Mouse (Mus musculus) hindbrain, embryonic 13.5 days (tissue): ENCODE data around the gene Auts2. TPM values are rescaled to one million over a fixed set of nuclear protein-coding genes. Genes with fewer than 3 reads are reported as not detected.
"Not testable (repeated sequence)": the region's sequence is repeated elsewhere in the genome, so short reads cannot be mapped to it uniquely, and the experiment has no call there.

Source experiments
- ATAC-seq: fragments of 200-750 bp; cut with Nextera tagmentation; 2 replicates; pipeline ENCODE4 v1.8.0; 2017; ENCODE audit warnings: moderate TSS enrichment; ENCODE audit not compliant: low FRiP score
- H3K27ac ChIP-seq: fragments of 300-500 bp; sonication (generic); 2 replicates; pipeline ENCODE4 v1.5.1; 2015; ENCODE audit warnings: inconsistent platforms, mild to moderate bottlenecking, moderate library complexity
- H3K27me3 ChIP-seq: fragments of 300-500 bp; sonication (generic); 2 replicates; pipeline ENCODE4 v1.6.1; 2015; ENCODE audit warnings: mild to moderate bottlenecking, inconsistent platforms
- H3K36me3 ChIP-seq: fragments of 300-500 bp; sonication (generic); 2 replicates; pipeline ENCODE4 v1.6.1; 2015; ENCODE audit warnings: mild to moderate bottlenecking, inconsistent platforms
- H3K4me1 ChIP-seq: fragments of 300-500 bp; sonication (generic); replicated peaks from 2 replicates; pipeline ENCODE4 v1.6.1; 2015; ENCODE audit warnings: inconsistent platforms
- H3K4me2 ChIP-seq: fragments of 300-500 bp; sonication (generic); 2 replicates; pipeline ENCODE4 v1.6.1; 2015; ENCODE audit warnings: inconsistent platforms, mild to moderate bottlenecking, moderate library complexity
- H3K4me3 ChIP-seq: fragments of 300-500 bp; sonication (generic); 2 replicates; pipeline ENCODE4 v1.5.1; 2015; ENCODE audit warnings: mild to moderate bottlenecking, inconsistent platforms
- H3K9ac ChIP-seq: fragments of 300-500 bp; sonication (generic); 2 replicates; pipeline ENCODE4 v1.6.1; 2015; ENCODE audit warnings: mild to moderate bottlenecking, inconsistent platforms
- H3K9me3 ChIP-seq: fragments of 300-500 bp; sonication (generic); 2 replicates; pipeline ENCODE4 v1.6.1; 2016; ENCODE audit warnings: inconsistent platforms
- WGBS: fragments of 180-500 bp; shearing (Covaris S2); methylation state at CpG from one replicate; pipeline ENCODE4 v1.1.7; 2015; 5-methylcytosine and 5-hydroxymethylcytosine counted together
- polyA plus RNA-seq: library from polyadenylated mRNA; unstranded; fragments of >200 nt; fragmentation: Nextera tagmentation; extraction: Ambion mirVana; gene quantifications from 2 replicates; pipeline ENCODE4 v1.2.1, GENCODE M21; 2015

Gene Auts2
- polyA plus RNA-seq = 78.6 and 89.9 TPM in 2 replicates

GRCm38 (mm10) chr5:132543118-132544071, at the start of gene Auts2:
Auts2 (minus strand) TSS chr5:132543344.
- under 1% methylated on average over 92 of the region's 105 CpGs for WGBS

GRCm38 (mm10) chr5:132591721-132592695, 48.9 kb upstream of the Auts2 start:
- Histone ChIP-seq H3K9me3 (no peaks in the 10 kb centered on the region), H3K27ac (no peak overlapping the region), H3K4me3 (no peak overlapping the region), H3K9ac (no peak overlapping the region), H3K4me1 (no peaks in the 10 kb centered on the region; the same call in 1 of the 2 replicates), H3K36me3 (no peaks in the 10 kb centered on the region), H3K4me2 (no peak overlapping the region), H3K27me3 (no peaks in the 10 kb centered on the region)
- ATAC-seq = no peak
- WGBS = 70% methylated on average over 24 of the region's 24 CpGs

More at GRCm38 (mm10) chr5:132543118-132544071, at the start of gene Auts2:
- H3K4me1 ChIP-seq = peaks cover 34% of the 10 kb centered on the region
- peak within 1 kb of the TSS; percentile 96 for H3K9ac ChIP-seq
- H3K4me2 ChIP-seq = peak within 1 kb of the TSS; percentile 73
- H3K27me3 ChIP-seq = 0 out of 2 replicates have a peak, but pooled peaks cover 5% of the 10 kb centered on the region
- peak; percentile 91 for ATAC-seq
- H3K9me3 ChIP-seq = no peaks in the 10 kb centered on the region
- H3K4me3 ChIP-seq = peak within 1 kb of the TSS; percentile 81
- no peaks in the 10 kb centered on the region for H3K36me3 ChIP-seq
- H3K27ac ChIP-seq = peak within 1 kb of the TSS; percentile 93

GRCm38 (mm10) chr5:132579774-132580173, 36.6 kb upstream of the Auts2 start:
- Histone ChIP-seq H3K4me3 (no peak overlapping the region), H3K4me1 (no peaks in the 10 kb centered on the region), H3K36me3 (no peaks in the 10 kb centered on the region), H3K27ac (no peak overlapping the region), H3K9me3 (no peaks in the 10 kb centered on the region), H3K27me3 (no peaks in the 10 kb centered on the region), H3K4me2 (no peak overlapping the region), H3K9ac (no peak overlapping the region)
- 39% methylated on average over 7 of the region's 7 CpGs for whole genome bisulfite sequencing
- no peak for ATAC-seq

- H3K4me2 ChIP-seq, H3K27me3 ChIP-seq, H3K9ac ChIP-seq, H3K36me3 ChIP-seq, H3K4me3 ChIP-seq, H3K27ac ChIP-seq, ATAC-seq, H3K4me1 ChIP-seq, H3K9me3 ChIP-seq: not testable (repeated sequence)
- 83% methylated on average over 6 of the region's 6 CpGs for WGBS
Observed at GRCm38 (mm10) chr5:132560771-132561170, 17.6 kb upstream of the Auts2 start.

GRCm38 (mm10) chr5:132545761-132546160, 2.6 kb upstream of the Auts2 start:
- ATAC-seq = no peak
- 0 out of 2 replicates have a peak, but pooled peaks cover 9% of the 10 kb centered on the region for H3K27me3 ChIP-seq
- no peaks in the 10 kb centered on the region for H3K9me3 ChIP-seq
- H3K36me3 ChIP-seq = no peaks in the 10 kb centered on the region
- no peak overlapping the region for H3K4me2 ChIP-seq
- no peak overlapping the region for H3K4me3 ChIP-seq
- no peak overlapping the region for H3K27ac ChIP-seq
- H3K9ac ChIP-seq = no peak overlapping the region
- WGBS = 78% methylated on average over 1 of the region's 1 CpGs
- H3K4me1 ChIP-seq = peaks cover 13% of the 10 kb centered on the region

GRCm38 (mm10) chr5:132544176-132544995, 1.2 kb upstream of the Auts2 start:
- Histone ChIP-seq H3K9ac (peak overlapping the region; percentile 96; the same call in 1 of the 2 replicates), H3K4me3 (peak overlapping the region; percentile 81), H3K27me3 (0 out of 2 replicates have a peak, but pooled peaks cover 5% of the 10 kb centered on the region), H3K4me1 (peaks cover 27% of the 10 kb centered on the region), H3K36me3 (no peaks in the 10 kb centered on the region), H3K27ac (peak overlapping the region; percentile 93; the same call in 1 of the 2 replicates), H3K9me3 (no peaks in the 10 kb centered on the region), H3K4me2 (peak overlapping the region; percentile 73)
- no peak for ATAC-seq
- WGBS = 2% methylated on average over 26 of the region's 26 CpGs

- WGBS = under 1% methylated on average over 28 of the region's 28 CpGs
- Histone ChIP-seq H3K9ac (peak overlapping the region; percentile 96), H3K4me1 (peaks cover 41% of the 10 kb centered on the region), H3K27me3 (0 out of 2 replicates have a peak, but pooled peaks cover 3% of the 10 kb centered on the region), H3K9me3 (no peaks in the 10 kb centered on the region), H3K4me2 (peak overlapping the region; percentile 73), H3K27ac (peak overlapping the region; percentile 93), H3K4me3 (peak overlapping the region; percentile 81), H3K36me3 (no peaks in the 10 kb centered on the region)
- ATAC-seq = peak; percentile 11
Observed at GRCm38 (mm10) chr5:132542381-132543020, 643 bp downstream of the Auts2 start.

GRCm38 (mm10) chr5:132541951-132542350, 1.2 kb downstream of the Auts2 start:
- Histone ChIP-seq H3K27ac (peak overlapping the region; percentile 93), H3K4me3 (peak overlapping the region; percentile 81), H3K27me3 (no peaks in the 10 kb centered on the region), H3K9me3 (no peaks in the 10 kb centered on the region), H3K36me3 (no peaks in the 10 kb centered on the region), H3K9ac (peak overlapping the region; percentile 96), H3K4me1 (peaks cover 47% of the 10 kb centered on the region), H3K4me2 (peak overlapping the region; percentile 73)
- ATAC-seq = no peak
- WGBS = 0% methylated on average over 13 of the region's 21 CpGs

GRCm38 (mm10) chr5:132541371-132541931, 1.7 kb downstream of the Auts2 start:
- Histone ChIP-seq H3K36me3 (no peaks in the 10 kb centered on the region), H3K27me3 (no peaks in the 10 kb centered on the region), H3K4me3 (peak overlapping the region; percentile 81), H3K4me1 (peaks cover 48% of the 10 kb centered on the region), H3K9ac (peak overlapping the region; percentile 96), H3K27ac (peak overlapping the region; percentile 93), H3K9me3 (no peaks in the 10 kb centered on the region), H3K4me2 (peak overlapping the region; percentile 73)
- under 1% methylated on average over 46 of the region's 46 CpGs for WGBS
- no peak for ATAC-seq

- Histone ChIP-seq H3K27ac (peak overlapping the region; percentile 93), H3K4me3 (peak overlapping the region; percentile 81), H3K4me1 (peaks cover 53% of the 10 kb centered on the region), H3K9me3 (no peaks in the 10 kb centered on the region), H3K36me3 (no peaks in the 10 kb centered on the region), H3K27me3 (no peaks in the 10 kb centered on the region), H3K9ac (peak overlapping the region; percentile 96), H3K4me2 (peak overlapping the region; percentile 73)
- no peak for ATAC-seq
- 0% methylated on average over 5 of the region's 7 CpGs for WGBS
Observed at GRCm38 (mm10) chr5:132540841-132541311, 2.3 kb downstream of the Auts2 start.
